Mouse (Mus musculus): ENCODE measurements at regions not wholly inside any gene's neighbourhood (a gene's known extent, or its start where the extent isn't known, plus 50 kb on each side); places are given as distances from the start of the nearest gene placed in this dataset.
"Not testable (repeated sequence)": the region's sequence is repeated elsewhere in the genome, so short reads cannot be mapped to it uniquely, and the experiment has no call there.

DNA sequence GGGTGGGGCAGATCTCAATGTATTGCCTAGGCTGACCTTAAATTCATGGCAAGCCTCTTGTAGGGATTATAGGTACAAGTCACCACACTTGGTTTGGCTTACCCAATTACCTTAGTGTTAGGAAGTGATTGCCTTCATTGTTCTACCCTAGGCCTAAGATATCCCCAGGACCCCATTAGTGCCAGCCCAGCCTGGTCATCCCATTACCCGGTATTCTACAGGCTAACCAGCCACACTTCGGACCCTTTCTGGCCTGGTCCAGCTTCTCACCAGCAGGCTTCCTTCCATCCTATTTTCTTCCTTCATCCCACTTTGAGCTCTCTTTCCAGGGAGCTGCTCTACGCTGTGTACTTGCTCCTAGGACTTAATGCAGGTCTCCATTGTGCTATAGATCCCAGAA is 59.5 kb downstream of the Tex35 start:
- no peak for DNase-seq

- DNase-seq, result peak; percentile 31
Observed at GRCm38 (mm10) chr1:157048201-157048923, 60.1 kb downstream of the Tex35 start.

DNA sequence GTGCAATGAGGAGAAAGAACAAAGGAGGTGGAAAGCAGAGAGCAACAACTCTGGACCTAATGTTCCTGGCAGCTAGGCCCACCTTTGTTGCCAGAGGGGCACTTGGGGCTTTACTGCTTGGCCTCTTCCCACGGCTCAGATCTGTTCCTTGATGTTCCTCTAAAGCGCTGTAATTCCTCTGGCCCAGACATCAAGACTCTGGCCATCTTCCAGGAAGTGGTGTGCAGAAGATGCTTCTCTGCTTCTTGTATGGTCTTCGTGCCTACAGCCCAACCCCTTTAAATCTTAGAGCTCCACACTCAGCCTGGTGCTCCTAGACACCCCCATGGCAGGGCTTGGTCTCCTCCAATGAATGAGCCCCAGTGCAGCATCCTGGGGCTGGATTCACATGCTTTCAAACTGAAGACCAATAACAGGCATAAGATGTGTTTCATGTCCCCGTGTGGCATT is 60.7 kb downstream of the Tex35 start:
- DNase-seq, result peak; percentile 76

GRCm38 (mm10) chr1:157046760-157047182 is 61.7 kb downstream of the Tex35 start:
- DNase-seq, result no peak

DNA sequence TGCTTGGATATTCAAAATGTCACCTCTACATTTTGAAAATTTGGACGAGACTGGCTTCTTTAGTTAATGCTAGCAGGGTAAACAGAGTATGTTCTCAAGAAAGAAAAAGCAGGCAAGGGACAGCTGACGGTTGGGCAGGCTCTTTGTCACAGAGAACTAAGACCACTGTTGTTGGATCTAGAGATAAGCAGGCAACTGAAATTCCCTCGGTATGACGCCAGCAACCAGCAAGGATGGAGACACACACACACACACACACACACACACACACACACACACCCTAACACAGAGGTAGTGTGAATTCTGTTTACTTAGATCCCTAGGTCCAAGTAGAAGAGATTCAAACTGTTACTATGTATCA is 68.7 kb downstream of the Tex35 start:
- no peak for DNase-seq

DNA sequence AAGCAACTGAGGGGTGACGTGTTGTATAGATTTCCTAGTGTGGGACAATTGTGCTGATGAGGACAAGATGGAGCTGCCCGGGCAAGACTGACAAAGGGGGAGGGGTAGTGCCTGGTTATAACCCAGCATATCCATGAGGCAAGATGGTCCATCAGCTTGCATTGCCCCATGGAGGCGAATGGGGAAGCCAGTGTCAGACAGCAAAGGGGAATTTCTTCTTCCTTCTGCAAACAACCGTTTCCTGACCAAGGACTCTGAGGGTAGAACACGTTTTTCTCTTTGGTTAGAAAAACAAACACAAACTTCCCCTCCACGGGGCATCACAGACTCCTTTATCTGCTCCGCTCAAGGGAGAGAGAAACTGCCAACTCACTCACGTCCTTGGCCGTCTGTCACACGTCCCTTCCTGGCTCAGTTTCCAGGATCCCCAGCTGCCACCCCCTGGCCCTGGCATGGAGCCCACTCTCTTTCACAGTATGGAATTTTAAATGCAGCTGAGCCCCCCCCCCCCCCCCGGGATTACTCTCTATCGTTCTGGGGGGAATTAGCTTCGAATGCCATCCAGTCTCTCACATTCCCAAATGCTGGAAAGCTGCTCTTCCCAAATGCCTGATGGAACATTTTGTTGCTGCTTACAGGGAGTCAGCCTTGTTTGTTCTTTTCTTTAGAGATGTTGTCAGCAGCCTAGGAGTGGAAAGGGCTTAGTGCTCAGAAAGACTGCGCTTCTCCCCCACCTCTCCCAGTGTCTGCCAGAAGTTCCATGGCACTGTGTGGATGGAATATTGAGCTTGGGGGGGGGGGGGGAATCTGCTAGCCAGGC is 69.3 kb downstream of the Tex35 start:
- peak; percentile 61 for DNase-seq

GRCm38 (mm10) chr1:157038111-157039008 is 70.1 kb downstream of the Tex35 start:
- DNase-seq, result peak; percentile 41

GRCm38 (mm10) chr1:157037246-157037991 is 71.1 kb downstream of the Tex35 start:
- DNase-seq, result no peak

DNA sequence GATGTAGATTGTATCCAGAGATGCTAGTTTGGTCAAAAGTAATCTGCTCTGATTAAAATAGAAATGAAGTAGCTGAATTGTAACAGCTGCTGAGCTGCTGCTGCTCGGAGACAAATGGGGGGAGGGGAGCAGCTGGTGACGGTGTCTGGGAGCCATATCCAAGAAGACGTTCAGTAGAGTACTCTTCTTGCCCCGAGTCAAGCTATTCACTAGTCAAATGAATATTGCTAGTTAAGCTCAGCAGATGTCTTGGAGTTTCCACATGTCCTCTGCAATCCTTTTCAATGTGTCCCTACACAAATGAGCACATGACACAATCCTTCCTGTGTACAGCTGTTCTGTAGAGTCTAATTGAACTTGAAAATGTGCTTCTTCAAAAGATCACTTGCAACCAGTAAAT is 71.7 kb downstream of the Tex35 start:
- DNase-seq, result no peak

DNA sequence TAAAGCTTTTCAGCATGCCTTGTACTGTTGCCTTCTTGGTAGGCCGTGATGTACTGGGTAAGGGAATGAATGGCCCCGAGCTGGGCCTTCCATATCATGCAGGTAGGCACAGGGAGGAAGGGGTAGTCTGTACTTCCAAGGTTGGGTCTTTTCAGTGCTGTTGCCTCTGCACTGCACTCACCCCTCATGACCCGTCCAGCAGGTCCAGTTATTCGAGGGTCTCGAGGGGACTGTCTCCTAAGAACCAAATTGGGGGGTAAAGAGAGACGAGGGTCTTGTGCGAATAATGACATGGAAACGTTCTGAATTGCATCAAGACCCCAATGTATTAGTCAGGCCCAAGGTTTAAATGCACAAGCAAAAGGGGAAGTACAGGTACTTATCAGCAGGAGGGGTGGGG is 73.3 kb downstream of the Tex35 start:
- not testable (repeated sequence) for DNase-seq

DNA sequence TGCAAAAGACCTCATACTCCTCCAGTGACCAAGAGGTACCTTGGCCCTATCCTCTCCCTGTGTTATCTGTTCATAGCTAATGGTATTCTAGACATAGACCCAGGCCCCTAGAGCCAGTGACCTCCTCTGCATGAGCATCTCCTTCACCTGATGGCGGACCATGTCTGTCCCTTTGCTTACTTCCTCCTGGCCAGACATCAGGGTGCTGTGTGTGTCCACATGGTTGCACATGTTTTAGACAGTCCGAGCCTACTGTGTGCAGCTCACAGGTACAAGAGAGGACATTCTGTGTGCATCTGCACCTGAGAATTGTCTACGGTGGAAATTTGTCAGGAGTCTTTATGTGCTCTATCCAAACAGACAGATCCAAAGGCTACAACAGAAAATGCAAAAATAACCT is 79.8 kb downstream of the Tex35 start:
- DNase-seq, result no peak

DNA sequence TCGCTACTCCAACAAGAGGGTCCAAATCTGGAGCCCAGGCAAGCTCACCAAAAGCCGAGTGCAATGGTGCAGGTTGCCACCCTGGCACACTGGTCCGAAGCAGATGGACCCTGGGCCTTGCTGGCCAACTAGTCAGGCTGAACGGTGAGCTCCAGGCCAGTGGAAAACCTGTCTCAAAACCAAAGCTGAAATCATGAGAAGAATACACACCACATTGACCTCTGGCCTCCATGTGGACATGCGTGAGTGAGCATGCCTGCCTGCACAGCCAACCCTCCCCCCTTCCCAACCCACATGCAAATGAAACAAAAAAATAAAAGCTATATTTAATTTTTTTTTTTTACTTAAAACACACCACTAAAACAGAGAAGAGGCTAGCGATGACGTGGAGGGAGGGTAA is 80.8 kb downstream of the Tex35 start:
- DNase-seq, result no peak

GRCm38 (mm10) chr1:157023462-157023861 is 84.0 kb upstream of the Ralgps2 start:
- no peak for DNase-seq

- no peak for DNase-seq
Observed at GRCm38 (mm10) chr1:157022456-157023435, 83.3 kb upstream of the Ralgps2 start.

- no peak for DNase-seq
Observed at GRCm38 (mm10) chr1:157019892-157020291, 80.5 kb upstream of the Ralgps2 start.

DNA sequence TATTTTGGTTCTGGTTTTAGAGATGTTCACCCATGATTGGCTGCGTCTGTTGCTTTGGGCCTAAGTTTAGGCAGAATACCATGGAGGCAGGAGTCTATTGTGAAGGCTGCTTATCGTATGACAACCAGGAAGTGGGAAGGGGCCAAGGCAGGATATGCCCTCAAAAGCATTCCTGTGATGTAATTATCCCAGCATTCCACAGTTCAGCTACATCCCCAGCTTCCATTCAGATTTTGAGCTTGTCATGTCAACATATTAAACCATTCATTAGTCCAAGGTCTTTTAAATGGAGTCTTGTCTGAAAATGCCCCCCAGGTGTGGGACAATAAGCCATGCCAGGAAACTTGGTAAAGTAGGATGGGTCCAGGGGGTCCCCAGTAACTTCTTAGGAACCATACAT is 79.3 kb upstream of the Ralgps2 start:
- no peak for DNase-seq

- DNase-seq, result peak; percentile 46
Observed at GRCm38 (mm10) chr1:157017198-157017994, 78.0 kb upstream of the Ralgps2 start.

DNA sequence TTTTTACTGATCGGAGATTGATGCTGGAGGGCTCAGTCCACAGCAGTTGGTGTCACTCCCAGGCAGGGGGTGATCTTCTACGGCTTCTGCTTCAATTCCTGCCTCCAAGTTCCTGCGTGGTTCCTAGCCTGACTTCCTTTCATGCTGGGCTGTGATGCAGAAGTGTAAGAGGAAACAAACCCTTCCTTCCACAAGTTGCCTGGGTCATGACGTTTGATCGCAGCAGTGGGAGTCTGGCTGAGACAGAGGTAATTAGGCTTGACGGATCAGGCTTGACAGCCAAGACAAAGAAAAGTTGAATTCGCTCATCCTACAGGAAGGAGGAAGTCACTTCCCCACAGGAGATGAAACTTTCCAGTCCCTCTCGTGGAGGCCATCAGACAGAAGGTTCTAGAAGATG is 77.2 kb upstream of the Ralgps2 start:
- no peak for DNase-seq

- DNase-seq, result no peak
Observed at GRCm38 (mm10) chr1:157014532-157015497, 75.4 kb upstream of the Ralgps2 start.

Data from lung, postnatal 36 days (tissue).